Mouse (Mus musculus): ENCODE measurements at regions not wholly inside any gene's neighbourhood (a gene's known extent, or its start where the extent isn't known, plus 50 kb on each side); places are given as distances from the start of the nearest gene placed in this dataset.

GRCm38 (mm10) chr11:71285193-71285592 lies 54.7 kb upstream of the Nlrp1b start:
- peak; percentile 45; the same call in 1 of the 2 replicates for ATAC-seq (ENCODE audit: extremely low read depth, insufficient number of reproducible peaks, low FRiP score, poor library complexity, severe bottlenecking)

- ATAC-seq (ENCODE audit: extremely low read depth, insufficient number of reproducible peaks, low FRiP score, poor library complexity, severe bottlenecking), result 0 out of 2 replicates have a peak, but pooled peaks have one; percentile 27
These were observed 57.7 kb upstream of the Nlrp1b start for GRCm38 (mm10) chr11:71288243-71288642.

GRCm38 (mm10) chr11:71289490-71289889 lies 59.0 kb upstream of the Nlrp1b start:
- no peak for ATAC-seq (ENCODE audit: extremely low read depth, insufficient number of reproducible peaks, low FRiP score, poor library complexity, severe bottlenecking)

- no peak for ATAC-seq (ENCODE audit: extremely low read depth, insufficient number of reproducible peaks, low FRiP score, poor library complexity, severe bottlenecking)
These were observed 68.9 kb upstream of the Nlrp1b start for GRCm38 (mm10) chr11:71299479-71299878.

- peak; percentile 70 for ATAC-seq (ENCODE audit: extremely low read depth, insufficient number of reproducible peaks, low FRiP score, poor library complexity, severe bottlenecking)
These were observed 92.9 kb upstream of the Nlrp1b start for GRCm38 (mm10) chr11:71323439-71323838.

- no peak for ATAC-seq (ENCODE audit: extremely low read depth, insufficient number of reproducible peaks, low FRiP score, poor library complexity, severe bottlenecking)
These were observed 106.9 kb upstream of the Nlrp1b start for GRCm38 (mm10) chr11:71337428-71337827.

- ATAC-seq (ENCODE audit: extremely low read depth, insufficient number of reproducible peaks, low FRiP score, poor library complexity, severe bottlenecking), result no peak
These were observed 115.5 kb upstream of the Nlrp1b start for GRCm38 (mm10) chr11:71346024-71346423.

GRCm38 (mm10) chr11:71357089-71357488 lies 126.6 kb upstream of the Nlrp1b start:
- no peak for ATAC-seq (ENCODE audit: extremely low read depth, insufficient number of reproducible peaks, low FRiP score, poor library complexity, severe bottlenecking)

GRCm38 (mm10) chr11:71360856-71361255 lies 130.3 kb upstream of the Nlrp1b start:
- no peak for ATAC-seq (ENCODE audit: extremely low read depth, insufficient number of reproducible peaks, low FRiP score, poor library complexity, severe bottlenecking)

- ATAC-seq (ENCODE audit: extremely low read depth, insufficient number of reproducible peaks, low FRiP score, poor library complexity, severe bottlenecking), result no peak
These were observed 141.3 kb upstream of the Nlrp1b start for GRCm38 (mm10) chr11:71371871-71372270.

GRCm38 (mm10) chr11:71375132-71375531 lies 144.6 kb upstream of the Nlrp1b start:
- no peak for ATAC-seq (ENCODE audit: extremely low read depth, insufficient number of reproducible peaks, low FRiP score, poor library complexity, severe bottlenecking)

GRCm38 (mm10) chr11:71388411-71388810 lies 157.9 kb upstream of the Nlrp1b start:
- no peak for ATAC-seq (ENCODE audit: extremely low read depth, insufficient number of reproducible peaks, low FRiP score, poor library complexity, severe bottlenecking)

GRCm38 (mm10) chr11:71389659-71390058 lies 159.1 kb upstream of the Nlrp1b start:
- ATAC-seq (ENCODE audit: extremely low read depth, insufficient number of reproducible peaks, low FRiP score, poor library complexity, severe bottlenecking), result no peak

- ATAC-seq (ENCODE audit: extremely low read depth, insufficient number of reproducible peaks, low FRiP score, poor library complexity, severe bottlenecking), result no peak
These were observed 159.6 kb upstream of the Nlrp1b start for GRCm38 (mm10) chr11:71390151-71390550.

- no peak for ATAC-seq (ENCODE audit: extremely low read depth, insufficient number of reproducible peaks, low FRiP score, poor library complexity, severe bottlenecking)
These were observed 160.1 kb upstream of the Nlrp1b start for GRCm38 (mm10) chr11:71390616-71391015.

- ATAC-seq (ENCODE audit: extremely low read depth, insufficient number of reproducible peaks, low FRiP score, poor library complexity, severe bottlenecking), result no peak
These were observed 162.9 kb upstream of the Nlrp1b start for GRCm38 (mm10) chr11:71393406-71393805.

- no peak for ATAC-seq (ENCODE audit: extremely low read depth, insufficient number of reproducible peaks, low FRiP score, poor library complexity, severe bottlenecking)
These were observed 164.5 kb upstream of the Nlrp1b start for GRCm38 (mm10) chr11:71395023-71395422.

GRCm38 (mm10) chr11:71395631-71396030 lies 165.1 kb upstream of the Nlrp1b start:
- no peak for ATAC-seq (ENCODE audit: extremely low read depth, insufficient number of reproducible peaks, low FRiP score, poor library complexity, severe bottlenecking)

- ATAC-seq (ENCODE audit: extremely low read depth, insufficient number of reproducible peaks, low FRiP score, poor library complexity, severe bottlenecking), result no peak
These were observed 169.8 kb upstream of the Nlrp1b start for GRCm38 (mm10) chr11:71400351-71400750.

GRCm38 (mm10) chr11:71401411-71402276 lies 171.1 kb upstream of the Nlrp1b start:
- no peak for ATAC-seq (ENCODE audit: extremely low read depth, insufficient number of reproducible peaks, low FRiP score, poor library complexity, severe bottlenecking)

- no peak for ATAC-seq (ENCODE audit: extremely low read depth, insufficient number of reproducible peaks, low FRiP score, poor library complexity, severe bottlenecking)
These were observed 173.8 kb upstream of the Nlrp1b start for GRCm38 (mm10) chr11:71404361-71404760.
